Mouse (Mus musculus) kidney, postnatal 0 days (tissue): ENCODE measurements around the gene Gpr25. TPM values are rescaled to one million over a fixed set of nuclear protein-coding genes. Genes with fewer than 3 reads are reported as not detected.

ENCODE experiments used
- ATAC-seq: fragments of 200-750 bp; cut with Nextera tagmentation; replicated peaks from 2 replicates; pipeline ENCODE4 v1.8.0; 2017; ENCODE audit warnings: low read depth, moderate number of reproducible peaks, moderate TSS enrichment, moderate library complexity; ENCODE audit not compliant: low FRiP score
- DNase-seq: peaks from one replicate; pipeline ENCODE4 v3.0.0-alpha.2; 2016; ENCODE audit warnings: low spot score
- H3K27ac ChIP-seq: fragments of 300-500 bp; sonication (generic); 2 replicates; pipeline ENCODE4 v1.5.1; 2014; ENCODE audit warnings: mild to moderate bottlenecking
- H3K27me3 ChIP-seq: fragments of 300-500 bp; sonication (generic); 2 replicates; pipeline ENCODE4 v1.6.1; 2014; ENCODE audit warnings: low read length, mixed read lengths; ENCODE audit not compliant: insufficient read depth
- H3K36me3 ChIP-seq: fragments of 300-500 bp; sonication (generic); 2 replicates; pipeline ENCODE4 v1.6.1; 2014; ENCODE audit warnings: low read length, mixed read lengths; ENCODE audit not compliant: insufficient read depth
- H3K4me1 ChIP-seq: fragments of 300-500 bp; sonication (generic); replicated peaks from 2 replicates; pipeline ENCODE4 v1.6.1; 2014; ENCODE audit warnings: antibody characterized with exemption, low read length, mixed read lengths; ENCODE audit not compliant: insufficient read depth
- H3K4me2 ChIP-seq: fragments of 300-500 bp; sonication (generic); 2 replicates; pipeline ENCODE4 v1.6.1; 2014; ENCODE audit warnings: mild to moderate bottlenecking, low read length, moderate library complexity, mixed read lengths
- H3K4me3 ChIP-seq: fragments of 300-500 bp; sonication (generic); replicated peaks from 2 replicates; pipeline ENCODE4 v1.5.1; 2014; ENCODE audit warnings: low read depth, low read length
- H3K9ac ChIP-seq: fragments of 300-500 bp; sonication (generic); 2 replicates; pipeline ENCODE4 v1.6.1; 2014; ENCODE audit warnings: low read depth, low read length
- H3K9me3 ChIP-seq: fragments of 300-500 bp; sonication (generic); replicated peaks from 2 replicates; pipeline ENCODE4 v1.6.1; 2016; ENCODE audit warnings: low read length, inconsistent platforms, mixed read lengths
- CTCF ChIP-seq: IDR thresholded peaks from 2 replicates; pipeline ENCODE4 v1.5.1; 2016; ENCODE audit warnings: antibody characterized with exemption, low read depth, mild to moderate bottlenecking, moderate library complexity
- WGBS: fragments of 180-500 bp; shearing (Covaris S2); extraction: QIAGEN DNeasy Blood & Tissue Kit; methylation state at CpG from one replicate; pipeline ENCODE4 v1.1.7; 2014; 5-methylcytosine and 5-hydroxymethylcytosine counted together
- polyA plus RNA-seq: library from polyadenylated mRNA; unstranded; fragments of >200 nt; fragmentation: Nextera tagmentation; extraction: Ambion mirVana; gene quantifications from 2 replicates; pipeline ENCODE4 v1.2.1, GENCODE M21; 2015

Gpr25 gene
- polyA plus RNA-seq, 1 experiment from 2014 or later: not detected

GRCm38 (mm10) chr1:136266127-136266526 is 5.5 kb upstream of the Gpr25 start:
- no peak for TF ChIP-seq CTCF
- H3K4me2 ChIP-seq: no peak overlapping the region
- no peak overlapping the region for H3K9ac ChIP-seq
- WGBS: 48% methylated on average over 6 of the region's 6 CpGs
- DNase-seq: no peak
- H3K36me3 ChIP-seq: peaks cover 9% of the 10 kb centered on the region; the same call in 1 of the 2 replicates
- H3K27me3 ChIP-seq: peaks cover 12% of the 10 kb centered on the region
- no peak overlapping the region for H3K4me3 ChIP-seq
- no peak for ATAC-seq
- no peaks in the 10 kb centered on the region for H3K9me3 ChIP-seq
- H3K27ac ChIP-seq: no peak overlapping the region
- no peaks in the 10 kb centered on the region for H3K4me1 ChIP-seq

GRCm38 (mm10) chr1:136263355-136263754 is 2.7 kb upstream of the Gpr25 start:
- Histone ChIP-seq H3K36me3 (0 out of 2 replicates have a peak, but pooled peaks cover 3% of the 10 kb centered on the region), H3K9ac (no peak overlapping the region), H3K27ac (no peak overlapping the region), H3K9me3 (no peaks in the 10 kb centered on the region), H3K4me3 (no peak overlapping the region), H3K4me1 (peaks cover 12% of the 10 kb centered on the region; the same call in 1 of the 2 replicates), H3K27me3 (peaks cover 39% of the 10 kb centered on the region), H3K4me2 (no peak overlapping the region)
- WGBS: 81% methylated on average over 5 of the region's 5 CpGs
- TF ChIP-seq CTCF: no peak
- no peak for DNase-seq
- no peak for ATAC-seq

GRCm38 (mm10) chr1:136259893-136260634 is 609 bp downstream of the Gpr25 start:
- no peaks in the 10 kb centered on the region for H3K36me3 ChIP-seq
- peaks cover 55% of the 10 kb centered on the region for H3K27me3 ChIP-seq
- TF ChIP-seq CTCF: no peak
- peak overlapping the region; percentile 42 for H3K9ac ChIP-seq
- peak overlapping the region; percentile 92 for H3K4me2 ChIP-seq
- H3K9me3 ChIP-seq: no peaks in the 10 kb centered on the region
- peaks cover 12% of the 10 kb centered on the region; the same call in 1 of the 2 replicates for H3K4me1 ChIP-seq
- DNase-seq: peak; percentile 57
- WGBS: under 1% methylated on average over 66 of the region's 95 CpGs
- H3K4me3 ChIP-seq: peak overlapping the region; percentile 48
- peak; percentile 75 for ATAC-seq
- no peak overlapping the region for H3K27ac ChIP-seq

GRCm38 (mm10) chr1:136259543-136259892 is 1.2 kb downstream of the Gpr25 start:
- H3K27ac ChIP-seq: no peak overlapping the region
- no peaks in the 10 kb centered on the region for H3K9me3 ChIP-seq
- 3% methylated on average over 16 of the region's 16 CpGs for WGBS
- H3K4me2 ChIP-seq: peak overlapping the region; percentile 92
- TF ChIP-seq CTCF: no peak
- ATAC-seq (no peak), DNase-seq (no peak)
- peaks cover 12% of the 10 kb centered on the region; the same call in 1 of the 2 replicates for H3K4me1 ChIP-seq
- H3K27me3 ChIP-seq: peaks cover 55% of the 10 kb centered on the region
- peak overlapping the region; percentile 48 for H3K4me3 ChIP-seq
- H3K36me3 ChIP-seq: no peaks in the 10 kb centered on the region
- H3K9ac ChIP-seq: no peak overlapping the region

GRCm38 (mm10) chr1:136258495-136258894 is 2.2 kb downstream of the Gpr25 start:
- DNase-seq (no peak), ATAC-seq (no peak)
- Histone ChIP-seq H3K27me3 (peaks cover 55% of the 10 kb centered on the region), H3K36me3 (no peaks in the 10 kb centered on the region), H3K4me3 (no peak overlapping the region), H3K9me3 (no peaks in the 10 kb centered on the region), H3K4me2 (no peak overlapping the region), H3K4me1 (peaks cover 12% of the 10 kb centered on the region; the same call in 1 of the 2 replicates), H3K27ac (no peak overlapping the region), H3K9ac (no peak overlapping the region)
- no peak for TF ChIP-seq CTCF
- WGBS: 75% methylated on average over 9 of the region's 9 CpGs

GRCm38 (mm10) chr1:136255657-136256056 is 5.0 kb downstream of the Gpr25 start:
- Histone ChIP-seq H3K4me1 (peaks cover 9% of the 10 kb centered on the region; the same call in 1 of the 2 replicates), H3K9ac (no peak overlapping the region), H3K4me3 (no peak overlapping the region), H3K9me3 (no peaks in the 10 kb centered on the region), H3K27ac (no peak overlapping the region), H3K4me2 (no peak overlapping the region), H3K36me3 (no peaks in the 10 kb centered on the region), H3K27me3 (peaks cover 38% of the 10 kb centered on the region)
- no peak for DNase-seq
- ATAC-seq: no peak
- TF ChIP-seq CTCF: no peak
- WGBS: 45% methylated on average over 8 of the region's 8 CpGs
